Mouse (Mus musculus): ENCODE results near the gene Hdac11. TPM values are rescaled to one million over a fixed set of nuclear protein-coding genes. Genes with fewer than 3 reads are reported as not detected.

Gene Hdac11
- total RNA-seq, 2 experiments from 2014 or later, result 174 to 176 TPM

- intact Hi-C loops (cut with DNase I), result no loop called here
- no peak for TF ChIP-seq CTCF (IDR thresholded peaks at IDR 0.05)
- Histone ChIP-seq H3K27ac (no peak overlapping the region), H3K4me3 (no peak overlapping the region)
- DNase-seq (ENCODE audit: extremely low spot score in 1 of 2, low spot score in 2 of 2), result peak; percentile 52 to 54
These were observed 3.9 kb downstream of the Hdac11 start for GRCm38 (mm10) chr6:91160399-91160798.

DNA sequence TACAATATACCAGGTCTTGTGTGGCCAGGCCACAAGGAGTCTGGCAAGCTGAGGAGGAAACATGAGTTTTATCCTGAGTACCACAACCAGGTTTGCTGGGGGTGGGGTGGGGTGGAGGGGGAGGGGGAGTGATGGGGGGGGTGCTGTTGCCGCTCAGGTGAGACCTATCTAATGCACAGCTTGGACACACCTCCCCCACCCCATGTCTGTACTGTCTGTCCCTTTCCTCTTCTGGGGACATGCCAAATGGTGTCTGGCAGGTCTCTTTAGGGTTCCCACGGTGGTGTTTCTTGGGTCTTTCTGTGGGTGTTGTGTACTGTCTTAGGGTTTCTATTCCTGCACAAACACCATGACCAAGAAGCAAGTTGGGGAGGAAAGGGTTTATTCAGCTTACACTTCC is 4.5 kb downstream of the Hdac11 start:
- intact Hi-C loops (cut with DNase I), result no loop called here
- no peak for DNase-seq (ENCODE audit: extremely low spot score in 1 of 2, low spot score in 2 of 2)
- Histone ChIP-seq H3K4me3 (no peak overlapping the region), H3K27ac (no peak overlapping the region)
- no peak for TF ChIP-seq CTCF (IDR thresholded peaks at IDR 0.05)

- DNase-seq (ENCODE audit: extremely low spot score in 1 of 2, low spot score in 2 of 2), result no peak
- H3K4me3 ChIP-seq, result no peak overlapping the region
- intact Hi-C loops (cut with DNase I), result no loop called here
- H3K27ac ChIP-seq, result no peak overlapping the region
- no peak for TF ChIP-seq CTCF (IDR thresholded peaks at IDR 0.05)
These were observed 5.2 kb downstream of the Hdac11 start for GRCm38 (mm10) chr6:91161506-91162235.

- DNase-seq (ENCODE audit: extremely low spot score in 1 of 2, low spot score in 2 of 2), result no peak
- no peak for TF ChIP-seq CTCF (IDR thresholded peaks at IDR 0.05)
- Histone ChIP-seq H3K27ac (no peak overlapping the region), H3K4me3 (no peak overlapping the region)
- intact Hi-C loops (cut with DNase I), result no loop called here
These were observed 5.8 kb downstream of the Hdac11 start for GRCm38 (mm10) chr6:91162314-91162713.

GRCm38 (mm10) chr6:91163195-91163911 is 6.9 kb downstream of the Hdac11 start:
- intact Hi-C loops (cut with DNase I), result no loop called here
- no peak for DNase-seq (ENCODE audit: extremely low spot score in 1 of 2, low spot score in 2 of 2)
- Histone ChIP-seq H3K27ac (no peak overlapping the region), H3K4me3 (no peak overlapping the region)
- TF ChIP-seq CTCF (IDR thresholded peaks at IDR 0.05), result no peak

DNA sequence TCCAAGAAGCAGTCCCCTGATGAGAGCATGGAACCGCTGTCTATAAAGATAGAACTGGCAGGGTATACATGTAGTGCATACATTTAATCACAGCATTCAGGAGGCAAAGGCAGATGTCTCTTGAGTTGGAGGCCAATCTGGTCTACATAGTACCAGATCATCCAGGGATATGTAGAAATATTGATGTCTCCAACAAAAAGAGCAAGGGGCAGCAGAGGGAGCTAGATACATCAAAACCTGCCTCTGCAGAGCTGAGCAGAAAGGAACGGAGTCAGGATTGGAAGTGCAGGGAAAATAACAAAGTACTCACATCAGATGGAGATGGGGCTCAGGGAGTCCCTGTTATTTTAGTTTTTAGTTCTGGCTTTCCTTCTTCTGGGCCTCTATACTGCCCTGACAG is 8.1 kb downstream of the Hdac11 start:
- peak; percentile 19 for TF ChIP-seq CTCF (IDR thresholded peaks at IDR 0.05)
- intact Hi-C loops (cut with DNase I), result no loop called here
- Histone ChIP-seq H3K4me3 (no peak overlapping the region), H3K27ac (no peak overlapping the region; the same call in 1 of the 2 replicates)
- DNase-seq (ENCODE audit: extremely low spot score in 1 of 2, low spot score in 2 of 2), result no peak

DNA sequence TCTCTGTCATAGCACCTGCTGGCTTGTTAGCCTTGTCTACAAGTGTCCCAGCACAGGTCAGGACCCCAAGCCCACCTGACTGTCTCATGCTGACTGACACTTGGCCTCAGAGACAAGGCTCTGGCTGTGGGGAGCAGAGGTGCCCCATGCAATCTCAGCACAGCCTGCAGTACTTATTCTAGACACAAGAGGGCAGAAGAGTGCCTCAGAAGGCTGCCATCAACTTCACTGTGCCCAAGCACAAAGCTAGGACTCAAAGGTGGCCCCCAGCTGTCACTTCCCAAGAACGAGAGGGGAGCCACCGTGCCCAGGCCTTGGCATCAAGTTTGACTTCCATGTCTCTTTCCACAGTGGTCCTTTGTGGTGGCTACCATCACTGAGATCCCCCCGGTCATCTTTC is 8.7 kb downstream of the Hdac11 start:
- no peak overlapping the region for H3K4me3 ChIP-seq
- intact Hi-C loops (cut with DNase I), result loop anchor here (1.0 kb wide), 1 partner anchor 116 kb away; no protein-coding TSS in a partner anchor
- DNase-seq (ENCODE audit: extremely low spot score in 1 of 2, low spot score in 2 of 2), result peak; percentile 78 to 83
- no peak overlapping the region for H3K27ac ChIP-seq
- TF ChIP-seq CTCF (IDR thresholded peaks at IDR 0.05), result no peak; the same call in none of the 2 replicates

- DNase-seq (ENCODE audit: extremely low spot score in 1 of 2, low spot score in 2 of 2), result no peak
- H3K27ac ChIP-seq, result no peak overlapping the region
- TF ChIP-seq CTCF (IDR thresholded peaks at IDR 0.05), result no peak
- intact Hi-C loops (cut with DNase I), result no loop called here
- H3K4me3 ChIP-seq, result no peak overlapping the region
These were observed 11.4 kb downstream of the Hdac11 start for GRCm38 (mm10) chr6:91167828-91168227.

- no peak overlapping the region for H3K27ac ChIP-seq
- no peak overlapping the region for H3K4me3 ChIP-seq
- intact Hi-C loops (cut with DNase I), result no loop called here
- no peak for TF ChIP-seq CTCF (IDR thresholded peaks at IDR 0.05)
- no peak for DNase-seq (ENCODE audit: extremely low spot score in 1 of 2, low spot score in 2 of 2)
These were observed 12.7 kb downstream of the Hdac11 start for GRCm38 (mm10) chr6:91169129-91169528.

- no peak for DNase-seq (ENCODE audit: extremely low spot score in 1 of 2, low spot score in 2 of 2)
- Histone ChIP-seq H3K27ac (no peak overlapping the region), H3K4me3 (no peak overlapping the region)
- intact Hi-C loops (cut with DNase I), result loop anchor here (5.0 kb wide), 1 partner anchor 241 kb away; the partner anchor contains the start of gene Wnt7a
- TF ChIP-seq CTCF (IDR thresholded peaks at IDR 0.05), result no peak
These were observed 15.0 kb downstream of the Hdac11 start for GRCm38 (mm10) chr6:91171396-91171895.

DNA sequence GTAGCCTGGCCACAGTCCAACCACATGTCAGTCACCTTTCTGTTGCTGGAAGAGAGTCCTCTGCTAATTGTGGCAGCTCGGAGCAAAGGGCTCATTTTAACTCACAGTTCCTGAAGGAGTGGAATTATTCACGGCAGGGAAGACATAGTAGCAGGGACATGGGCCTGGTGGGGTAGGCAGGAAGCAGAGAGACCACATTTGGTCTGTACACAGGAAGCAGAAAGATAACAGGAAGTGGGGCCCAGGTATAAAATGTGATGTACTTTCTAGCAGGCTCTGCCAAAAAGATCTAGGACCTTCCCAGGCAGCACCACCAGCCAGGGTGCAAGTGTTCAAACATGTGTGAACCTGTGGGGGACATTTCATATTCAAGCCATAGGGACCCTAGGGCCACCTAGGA is 15.9 kb downstream of the Hdac11 start:
- DNase-seq (ENCODE audit: extremely low spot score in 1 of 2, low spot score in 2 of 2), result no peak
- intact Hi-C loops (cut with DNase I), result loop anchor here (5.0 kb wide), 1 partner anchor 240 kb away; the partner anchor contains the start of gene Wnt7a
- H3K27ac ChIP-seq, result no peak overlapping the region
- TF ChIP-seq CTCF (IDR thresholded peaks at IDR 0.05), result no peak
- no peak overlapping the region for H3K4me3 ChIP-seq

DNA sequence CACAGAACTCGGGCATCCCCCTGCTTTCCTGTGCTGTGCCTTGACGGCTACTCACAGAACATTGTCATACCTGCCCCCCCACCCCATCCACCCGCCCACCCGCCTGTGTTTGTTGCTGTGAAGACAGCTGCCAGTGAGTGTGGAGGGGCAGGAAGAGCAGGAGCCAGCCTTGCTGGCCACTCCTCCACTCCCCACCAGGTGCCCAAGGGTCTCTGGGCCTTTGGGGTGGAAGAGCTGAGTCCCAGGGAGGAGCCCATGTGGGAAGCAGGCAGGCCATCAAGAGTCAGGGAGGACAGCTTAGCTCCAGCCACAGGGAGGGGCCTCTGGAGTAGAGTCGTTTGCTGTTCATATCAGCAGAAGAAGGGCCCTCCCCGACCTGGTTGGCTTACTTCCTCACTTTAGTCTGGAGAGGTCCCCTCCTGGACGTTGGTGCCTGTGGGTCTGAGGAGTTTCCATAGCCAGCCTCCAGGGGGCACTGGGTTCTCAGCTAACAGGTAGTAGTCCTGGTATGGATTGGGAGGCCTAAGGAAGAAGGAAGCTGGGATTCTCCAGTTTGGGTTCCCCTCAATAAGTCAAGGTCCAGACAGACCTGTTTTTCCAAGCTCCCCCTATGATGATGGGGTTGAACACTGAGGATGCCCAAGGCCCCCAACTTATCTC is 16.9 kb downstream of the Hdac11 start:
- DNase-seq (ENCODE audit: extremely low spot score in 1 of 2, low spot score in 2 of 2), result peak; percentile 61 to 74
- Histone ChIP-seq H3K4me3 (no peak overlapping the region), H3K27ac (no peak overlapping the region)
- intact Hi-C loops (cut with DNase I), result loop anchor here (1.0 to 5.0 kb wide), 2 partner anchors 104 to 239 kb away; partner anchors contain the start of gene Wnt7a
- peak; percentile 74 for TF ChIP-seq CTCF (IDR thresholded peaks at IDR 0.05)

Measured in left cerebral cortex, adult 2 months (tissue).